Mouse (Mus musculus): ENCODE data around the gene Itgb3.

The Itgb3 gene

DNA sequence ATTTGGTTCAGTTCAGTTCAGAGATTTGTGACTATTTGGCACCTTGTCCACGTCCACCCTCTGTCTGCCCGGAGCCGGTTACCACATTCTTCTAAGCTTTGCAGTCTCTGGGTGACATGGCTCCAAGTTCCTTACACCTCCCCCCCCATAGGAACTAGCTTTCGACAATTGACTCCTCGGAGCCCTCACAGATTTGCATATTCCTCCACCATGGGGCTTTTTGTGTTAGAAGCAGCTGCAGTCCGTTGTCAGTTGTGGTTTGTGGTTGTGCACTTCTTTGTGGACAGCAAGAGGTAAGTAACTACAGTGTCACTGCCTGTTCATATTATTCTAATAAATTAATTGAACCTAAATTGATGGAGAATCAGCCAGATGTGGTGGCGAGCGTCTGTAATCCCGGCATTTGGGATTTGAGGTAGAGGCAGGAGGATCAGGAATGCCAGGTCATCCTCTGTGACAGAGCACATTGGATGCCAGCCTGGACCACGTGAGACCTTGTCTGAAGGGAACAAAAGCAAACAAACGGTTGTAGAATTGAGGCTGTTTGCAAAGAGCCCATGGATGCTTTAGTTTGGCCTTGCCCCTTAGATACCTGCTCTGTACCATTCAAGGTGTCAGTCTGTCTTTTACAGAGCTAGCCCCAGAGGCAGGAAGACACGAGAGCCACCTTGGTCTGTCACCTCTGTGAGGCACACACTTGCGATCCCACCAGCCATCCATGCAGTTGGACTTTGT, 25.0 kb upstream of the Itgb3 start:
- no peak for DNase-seq (ENCODE audit: low spot score)

DNA sequence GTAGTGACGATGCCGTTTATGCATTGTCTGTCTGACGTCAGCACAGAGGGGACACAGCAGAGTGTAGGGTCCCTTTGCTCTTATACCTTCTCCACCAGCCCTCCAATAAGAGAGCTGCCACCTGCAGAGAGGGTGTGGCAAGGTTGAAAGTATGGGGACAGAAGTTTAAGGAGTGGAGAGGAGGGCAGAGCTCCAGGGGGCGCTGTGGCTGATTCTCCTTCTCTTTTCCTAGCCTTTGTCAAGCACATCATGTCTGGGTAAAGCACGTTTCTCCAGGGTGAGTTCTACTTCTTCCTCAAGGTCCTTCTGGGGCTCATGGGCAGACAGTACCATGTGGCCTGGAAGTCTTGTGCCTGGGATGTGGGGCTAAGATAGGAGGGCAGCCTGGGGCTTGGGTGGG, 22.3 kb upstream of the Itgb3 start:
- DNase-seq (ENCODE audit: low spot score) = no peak

DNA sequence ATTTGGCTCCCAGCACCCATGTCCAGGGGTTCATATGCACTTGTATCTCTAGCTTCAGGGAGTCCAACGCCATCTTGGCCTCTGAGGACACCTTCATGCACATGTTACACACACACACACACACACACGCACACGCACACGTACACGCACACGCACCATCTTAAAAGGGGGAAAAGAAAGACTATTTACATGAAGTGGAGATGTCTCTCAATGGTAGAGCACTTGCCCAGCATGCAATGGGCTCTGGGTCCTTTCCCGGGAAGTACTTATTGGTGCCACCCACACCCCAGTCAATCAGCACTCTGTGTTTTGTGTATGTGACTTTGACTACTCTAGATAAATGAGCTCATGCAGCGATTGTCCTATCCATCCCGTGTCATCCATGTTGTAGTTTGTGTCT, 19.9 kb upstream of the Itgb3 start:
- no peak for DNase-seq (ENCODE audit: low spot score)

DNA sequence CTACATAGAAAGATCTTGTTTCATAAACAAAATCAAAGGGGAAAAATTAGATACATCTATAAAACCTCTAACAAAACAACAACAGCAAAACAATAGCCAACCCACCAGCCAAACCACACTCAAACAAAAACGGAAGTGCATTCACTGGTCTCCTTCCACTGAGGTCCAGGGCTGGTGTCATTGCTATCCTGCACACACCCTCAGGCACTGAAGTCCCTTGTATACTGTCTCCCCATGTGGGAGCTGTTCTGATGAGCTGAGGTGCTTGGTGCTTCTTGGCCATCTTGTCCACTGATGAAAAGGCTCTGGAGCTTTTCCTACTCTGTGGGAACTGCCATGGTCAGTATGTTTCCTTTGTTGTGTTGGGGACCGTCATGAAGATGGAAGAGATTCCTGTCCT, 19.3 kb upstream of the Itgb3 start:
- no peak for DNase-seq (ENCODE audit: low spot score)

DNA sequence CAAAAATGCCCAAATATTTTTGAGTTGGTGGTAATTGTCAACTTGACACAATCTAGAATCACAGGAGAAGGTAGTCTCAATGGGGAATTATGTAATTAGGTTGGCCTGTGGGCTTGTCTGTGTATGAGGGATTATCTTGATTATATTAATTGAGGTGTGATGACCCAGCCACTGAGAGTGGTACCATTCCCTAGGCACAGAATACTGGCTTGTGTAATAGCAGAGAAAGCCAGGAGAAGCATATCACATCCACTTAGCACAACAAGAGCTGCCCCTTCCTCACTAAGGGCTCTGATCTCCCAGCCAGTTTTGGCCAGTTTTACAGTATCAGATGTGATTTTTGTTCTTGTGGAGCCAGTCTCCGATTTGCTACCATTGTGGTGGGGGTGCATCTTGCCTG, 18.2 kb upstream of the Itgb3 start:
- DNase-seq (ENCODE audit: low spot score) = no peak

DNA sequence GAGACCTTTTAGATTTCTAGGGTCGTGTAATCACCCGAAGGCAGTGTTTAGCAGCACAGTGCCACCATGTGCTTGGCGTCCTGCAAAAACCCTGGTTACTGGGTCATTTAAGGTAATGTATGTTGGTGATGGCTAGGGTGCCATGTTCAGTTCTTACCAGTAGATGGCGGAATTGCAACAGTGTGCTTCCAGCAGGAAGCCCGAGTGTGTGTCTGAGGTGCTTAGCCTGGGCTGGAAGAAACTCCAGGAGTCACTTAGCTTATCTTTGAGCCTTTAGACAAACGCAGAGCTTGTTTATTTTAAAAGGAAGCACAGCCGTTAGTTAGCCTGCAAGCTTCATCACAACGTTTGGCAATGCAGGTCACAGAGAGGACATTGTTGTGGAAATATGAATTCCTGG, 17.7 kb upstream of the Itgb3 start:
- DNase-seq (ENCODE audit: low spot score) = peak; percentile 95

DNA sequence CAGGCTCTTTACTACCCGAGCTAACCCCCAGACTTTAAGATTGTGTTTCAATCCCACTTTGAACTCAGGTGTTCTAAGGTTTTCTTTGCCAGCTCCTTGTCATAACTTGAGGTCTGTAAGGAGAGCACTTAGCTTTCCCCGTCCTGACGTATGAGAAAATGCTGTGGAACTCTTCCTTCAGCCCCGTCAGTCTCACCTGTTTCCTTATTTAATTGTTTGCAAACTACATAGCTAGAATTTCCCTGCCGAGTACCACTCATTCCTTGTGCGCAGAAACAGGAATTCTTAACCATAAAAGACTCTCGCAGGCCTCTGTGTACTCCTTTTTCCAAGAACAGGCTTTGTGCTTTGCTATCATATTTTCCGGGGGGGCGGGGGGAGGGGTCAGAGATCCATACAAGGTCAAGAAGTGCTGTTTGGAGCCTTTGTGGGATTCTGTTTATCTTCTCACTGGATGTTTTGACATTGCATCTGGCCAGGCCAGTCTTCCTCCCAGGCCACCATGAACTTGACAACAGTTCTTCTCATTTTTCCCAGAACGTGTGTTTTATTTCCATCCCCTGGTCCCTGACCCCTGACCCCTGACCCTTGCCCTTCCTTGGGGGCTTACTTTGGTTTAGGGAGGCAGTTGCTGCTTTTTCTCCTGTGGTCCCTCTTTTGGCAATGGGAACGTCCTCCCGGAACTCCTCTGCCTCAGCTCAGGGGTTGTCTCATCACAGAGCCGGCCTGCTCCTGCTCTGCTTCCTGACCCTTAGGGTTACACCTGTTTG, 15.5 kb upstream of the Itgb3 start:
- no peak for DNase-seq (ENCODE audit: low spot score)

DNA sequence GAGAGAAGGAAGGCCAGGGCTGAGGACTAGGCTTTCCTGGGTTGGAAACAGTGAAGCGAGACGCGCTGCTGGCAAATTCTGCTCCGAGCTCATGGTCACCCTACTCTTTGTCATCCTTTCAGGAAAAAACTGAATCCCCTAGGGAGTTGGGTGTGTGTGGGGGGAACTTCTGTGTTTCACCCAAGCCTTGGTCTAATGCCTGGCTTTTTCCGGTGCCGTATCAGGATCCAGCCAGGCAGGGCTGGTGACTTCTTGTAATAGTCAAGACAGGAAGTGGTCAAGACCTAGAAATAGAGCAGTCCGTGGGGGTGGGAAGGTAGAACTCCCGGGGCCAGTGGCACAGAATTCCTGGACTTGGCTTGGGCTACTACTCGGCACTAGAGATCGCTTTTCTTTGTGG, 11.4 kb upstream of the Itgb3 start:
- DNase-seq (ENCODE audit: low spot score) = no peak

DNA sequence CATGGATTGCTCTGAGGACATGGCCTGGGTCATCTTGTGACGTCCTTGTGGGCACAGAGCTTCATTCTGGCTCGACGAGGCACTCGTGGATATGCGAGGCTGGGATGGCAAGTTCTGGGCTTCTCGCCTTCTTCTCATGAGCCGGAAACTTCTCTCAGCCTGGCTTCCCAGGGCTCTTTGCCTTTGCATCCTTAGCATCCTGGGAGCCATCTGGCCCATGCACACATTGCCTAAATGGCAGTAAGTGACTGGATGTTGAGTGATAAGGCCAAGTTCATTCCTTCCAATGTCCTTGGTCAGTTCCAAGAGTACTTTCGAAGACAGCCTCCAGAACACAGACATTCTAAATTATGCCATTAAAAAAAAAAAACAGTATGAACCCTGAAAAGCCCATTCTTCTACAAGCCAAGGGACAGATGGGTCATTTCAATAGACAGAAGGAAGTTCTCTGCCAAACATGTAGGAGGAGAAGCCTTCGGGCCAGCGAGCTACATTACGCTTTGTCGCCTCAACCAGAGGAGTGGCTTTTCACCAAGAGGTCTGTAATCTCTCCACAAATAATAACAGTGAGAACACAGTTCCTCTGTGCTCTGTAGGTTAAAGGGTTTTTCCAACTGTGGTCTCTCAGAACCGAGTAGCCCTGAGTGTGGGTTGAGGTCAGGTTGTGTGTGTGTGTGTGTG, 8.4 kb upstream of the Itgb3 start:
- no peak for DNase-seq (ENCODE audit: low spot score)

DNA sequence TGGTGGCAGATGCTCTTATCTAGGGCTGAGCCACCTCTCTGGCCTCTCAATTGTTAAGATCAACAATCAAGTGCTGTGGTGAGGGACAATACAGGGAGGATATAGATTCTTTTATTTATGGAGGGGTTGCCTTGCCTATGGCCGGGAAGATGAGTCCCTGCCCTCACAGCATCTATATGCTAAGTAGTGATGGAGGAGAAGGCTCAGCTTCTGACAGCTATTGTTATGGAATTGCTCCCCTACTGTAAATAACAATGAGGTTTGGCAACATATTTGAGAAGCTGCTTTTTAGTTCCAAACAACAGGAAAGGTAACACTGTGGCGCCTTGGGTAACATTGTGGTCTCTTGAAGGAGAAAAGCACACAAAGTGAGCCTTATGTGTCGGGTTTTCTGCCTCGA, 7.1 kb upstream of the Itgb3 start:
- no peak for DNase-seq (ENCODE audit: low spot score)

DNA sequence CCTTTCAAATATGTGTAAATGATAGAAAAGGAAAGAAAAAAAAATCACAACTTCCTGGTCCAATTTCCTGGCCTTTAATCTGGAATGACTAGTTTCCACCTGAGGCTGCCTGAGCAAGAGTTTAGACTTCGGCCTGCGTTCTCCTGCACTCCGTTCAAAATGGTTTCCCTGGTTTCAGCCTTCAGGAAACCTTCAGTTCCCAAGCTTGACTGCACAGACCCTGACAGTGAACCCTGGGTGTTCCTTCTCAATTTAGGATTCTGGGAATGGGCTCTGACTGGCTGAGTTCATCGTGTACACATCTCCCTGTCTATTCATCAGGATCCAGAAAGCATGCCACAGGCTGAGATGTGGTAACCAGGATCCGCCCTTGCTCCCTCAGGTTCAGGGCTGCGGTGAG, 3.6 kb upstream of the Itgb3 start:
- no peak for DNase-seq (ENCODE audit: low spot score)

DNA sequence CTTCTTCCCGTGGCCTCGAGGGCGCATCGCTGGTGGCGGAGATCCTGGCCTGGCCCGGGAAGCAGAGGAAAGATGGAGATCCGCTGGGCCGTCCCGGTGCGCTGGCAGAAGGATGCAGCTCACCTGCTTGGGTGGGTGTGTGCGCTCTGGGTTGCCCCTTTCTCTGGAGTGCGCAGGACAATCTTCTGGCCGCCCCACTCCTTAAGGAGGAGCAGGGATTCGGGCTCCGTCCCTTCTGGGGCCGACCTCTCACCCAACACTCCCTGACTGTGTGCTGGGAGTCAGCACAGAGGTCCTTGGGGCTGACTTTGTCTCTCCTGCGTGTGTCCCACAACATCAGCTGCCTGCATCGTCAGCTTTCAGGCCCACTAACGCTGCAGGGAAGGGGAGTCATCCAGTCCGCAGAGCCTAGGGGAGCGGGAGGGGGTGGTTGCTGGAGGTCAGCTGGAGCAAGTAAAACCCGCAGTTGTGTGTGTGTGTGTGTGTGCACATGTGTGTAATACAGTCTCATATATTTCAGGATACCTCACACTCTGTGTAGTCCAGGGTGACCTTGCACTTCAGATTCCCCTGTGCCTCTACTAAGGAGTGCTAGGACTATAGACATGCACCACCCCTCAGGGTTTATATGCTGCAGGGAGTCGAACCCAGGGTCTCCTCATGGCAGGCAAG, 585 bp downstream of the Itgb3 start:
- DNase-seq (ENCODE audit: low spot score) = no peak

DNA sequence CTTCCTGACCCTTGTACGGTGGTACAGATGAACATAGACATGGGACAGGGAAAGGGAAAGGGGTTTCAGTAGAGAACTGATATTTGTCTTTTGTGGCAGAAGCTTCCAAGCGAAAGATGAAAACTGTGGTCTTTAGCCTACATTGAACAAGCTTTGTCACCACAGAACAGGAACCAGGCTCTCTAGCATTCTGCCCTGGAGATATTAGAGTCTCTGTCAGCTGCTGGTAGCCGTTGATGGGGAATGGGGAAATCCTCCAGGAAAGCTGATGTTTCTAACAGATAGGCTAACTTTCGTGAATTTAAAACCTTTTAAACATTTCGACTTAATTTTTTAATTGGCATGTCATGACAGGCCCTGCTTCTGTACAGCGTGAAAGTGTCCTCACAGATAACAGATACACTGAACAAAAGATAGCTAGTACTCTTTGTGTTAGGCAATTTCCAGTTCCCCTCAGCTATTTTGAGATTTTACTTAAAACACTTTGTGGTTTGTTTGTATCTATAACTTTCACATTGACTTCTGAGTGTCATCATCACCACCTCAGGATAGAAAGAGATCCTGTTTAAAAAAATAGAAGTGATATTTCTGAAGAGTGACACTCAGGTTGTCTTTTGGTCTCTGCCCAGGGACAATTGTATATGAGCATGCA, 1.4 kb downstream of the Itgb3 start:
- no peak for DNase-seq (ENCODE audit: low spot score)

DNA sequence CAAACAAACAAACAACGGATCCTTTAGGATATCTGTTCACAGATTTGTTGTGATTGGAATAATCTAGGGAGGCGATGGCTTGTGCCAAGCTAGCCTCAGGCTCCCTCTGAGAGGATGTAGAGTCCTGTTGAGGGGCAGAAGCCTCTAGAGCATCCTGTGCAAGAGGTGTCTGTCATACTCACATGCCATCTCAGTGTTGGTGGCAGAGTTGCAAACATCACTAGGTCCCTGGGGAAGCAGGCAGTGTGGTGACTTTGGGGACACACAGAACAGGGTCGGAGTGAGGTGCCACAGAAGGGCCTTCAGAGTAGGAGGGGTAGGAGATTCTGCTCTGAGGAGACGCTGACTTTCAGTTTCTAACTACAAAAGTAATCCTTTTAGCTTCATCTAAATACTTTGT, 1.9 kb downstream of the Itgb3 start:
- no peak for DNase-seq (ENCODE audit: low spot score)

DNA sequence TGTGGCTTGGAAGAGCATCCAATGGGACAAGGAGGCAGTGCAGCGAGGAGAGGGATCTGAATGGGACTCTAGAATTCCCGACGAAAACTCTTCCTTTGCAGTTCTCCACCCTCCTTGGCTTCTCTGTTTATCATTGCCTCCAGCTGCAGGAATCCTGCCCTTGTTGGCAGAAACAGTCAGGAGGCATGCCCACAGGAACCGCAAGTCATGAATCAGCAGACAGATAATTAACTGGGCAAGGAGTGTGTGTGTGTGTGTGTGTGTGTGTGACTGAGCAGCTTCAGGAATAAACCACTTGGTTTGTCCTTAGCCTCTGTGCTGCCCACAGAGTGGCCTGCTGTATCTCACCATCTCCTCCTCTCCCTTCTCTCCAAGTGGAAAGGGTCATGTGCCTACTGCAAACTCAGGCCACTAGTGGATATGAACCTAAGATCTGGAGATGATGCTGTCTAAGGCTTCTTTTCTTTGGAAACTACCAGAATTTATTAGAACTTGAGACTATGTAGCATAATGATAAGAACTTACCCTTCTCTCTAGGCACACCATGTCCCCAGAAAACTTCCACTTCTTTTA, 3.9 kb downstream of the Itgb3 start:
- no peak for DNase-seq (ENCODE audit: low spot score)

DNA sequence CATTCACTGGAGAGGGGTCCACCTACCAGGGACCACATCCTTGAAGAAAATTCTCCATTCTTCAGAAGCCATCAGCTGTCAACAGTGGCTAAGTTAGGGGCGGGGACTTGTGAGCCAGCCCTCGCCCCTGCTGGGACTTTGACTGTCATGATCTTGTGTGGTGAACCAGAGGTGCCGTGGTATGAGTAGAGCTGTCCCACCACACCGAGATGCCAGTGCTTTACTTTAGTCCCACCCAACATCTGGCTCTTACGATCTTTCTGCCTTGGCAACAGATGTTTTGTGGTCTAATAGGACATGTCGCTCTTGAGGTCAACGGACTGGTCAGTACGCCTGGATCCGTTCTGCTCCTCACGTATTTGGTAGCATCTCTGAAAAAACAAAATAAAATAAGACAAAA, 5.8 kb downstream of the Itgb3 start:
- DNase-seq (ENCODE audit: low spot score) = no peak

DNA sequence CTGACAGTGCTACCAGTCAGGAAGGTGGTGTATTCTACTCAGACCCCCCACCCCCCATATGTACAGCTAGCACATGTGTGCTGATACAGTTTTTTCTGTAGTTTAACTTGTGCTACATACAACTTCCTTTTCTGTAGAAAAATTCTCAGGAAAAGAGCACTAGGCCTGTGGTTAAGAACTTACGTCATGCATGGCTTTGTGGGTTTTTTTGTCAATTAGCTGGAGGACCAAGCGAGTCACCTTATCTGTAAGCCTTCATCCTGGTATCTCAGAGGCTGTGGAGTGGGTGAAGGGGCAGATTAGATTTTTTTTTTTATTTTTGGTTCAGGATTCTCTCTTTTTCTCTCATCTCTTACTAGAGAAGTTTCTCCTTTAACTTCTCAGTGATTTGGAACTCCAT, 6.3 kb downstream of the Itgb3 start:
- no peak for DNase-seq (ENCODE audit: low spot score)

DNA sequence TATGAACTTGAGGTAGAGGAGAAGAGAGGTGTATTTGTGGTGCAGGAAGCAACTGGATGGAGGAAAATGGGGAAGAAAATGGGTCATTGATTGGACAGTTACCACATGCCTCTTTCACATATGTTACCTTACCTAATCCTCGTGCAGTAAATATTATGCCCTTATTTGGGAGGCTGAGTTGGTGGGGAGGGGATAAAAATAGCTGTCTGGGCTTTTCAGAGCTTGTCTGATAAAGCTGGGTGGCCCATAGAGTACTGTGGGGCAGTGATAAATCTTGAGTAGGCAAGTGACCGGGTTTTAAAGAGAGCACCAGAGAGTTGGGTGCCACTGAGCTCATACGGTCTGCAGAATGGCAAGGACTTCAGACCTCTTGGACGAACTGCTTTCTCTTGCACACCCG, 8.4 kb downstream of the Itgb3 start:
- DNase-seq (ENCODE audit: low spot score) = no peak

DNA sequence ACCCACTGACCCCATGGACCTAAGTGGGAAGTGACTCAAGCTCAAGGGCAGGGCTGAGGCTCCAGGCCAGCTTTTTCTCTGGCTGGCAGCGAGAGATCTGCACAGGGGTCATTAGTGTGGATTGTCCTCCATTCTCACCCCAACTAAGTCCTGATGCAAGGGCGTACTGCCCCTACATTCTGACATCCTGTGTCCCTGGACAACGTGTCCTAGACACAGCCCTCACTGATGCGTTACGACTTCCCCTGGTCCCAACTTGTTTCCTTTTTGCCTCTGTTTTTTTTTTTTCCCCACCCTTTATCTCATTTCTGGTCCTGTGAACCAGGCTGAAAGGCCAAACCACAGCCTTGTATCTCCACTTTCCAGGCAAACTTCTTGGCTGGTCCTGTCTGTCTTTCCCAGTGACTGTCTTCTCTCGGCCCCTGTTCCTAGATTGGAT, 10.9 kb downstream of the Itgb3 start:
- no peak for DNase-seq (ENCODE audit: low spot score)

DNA sequence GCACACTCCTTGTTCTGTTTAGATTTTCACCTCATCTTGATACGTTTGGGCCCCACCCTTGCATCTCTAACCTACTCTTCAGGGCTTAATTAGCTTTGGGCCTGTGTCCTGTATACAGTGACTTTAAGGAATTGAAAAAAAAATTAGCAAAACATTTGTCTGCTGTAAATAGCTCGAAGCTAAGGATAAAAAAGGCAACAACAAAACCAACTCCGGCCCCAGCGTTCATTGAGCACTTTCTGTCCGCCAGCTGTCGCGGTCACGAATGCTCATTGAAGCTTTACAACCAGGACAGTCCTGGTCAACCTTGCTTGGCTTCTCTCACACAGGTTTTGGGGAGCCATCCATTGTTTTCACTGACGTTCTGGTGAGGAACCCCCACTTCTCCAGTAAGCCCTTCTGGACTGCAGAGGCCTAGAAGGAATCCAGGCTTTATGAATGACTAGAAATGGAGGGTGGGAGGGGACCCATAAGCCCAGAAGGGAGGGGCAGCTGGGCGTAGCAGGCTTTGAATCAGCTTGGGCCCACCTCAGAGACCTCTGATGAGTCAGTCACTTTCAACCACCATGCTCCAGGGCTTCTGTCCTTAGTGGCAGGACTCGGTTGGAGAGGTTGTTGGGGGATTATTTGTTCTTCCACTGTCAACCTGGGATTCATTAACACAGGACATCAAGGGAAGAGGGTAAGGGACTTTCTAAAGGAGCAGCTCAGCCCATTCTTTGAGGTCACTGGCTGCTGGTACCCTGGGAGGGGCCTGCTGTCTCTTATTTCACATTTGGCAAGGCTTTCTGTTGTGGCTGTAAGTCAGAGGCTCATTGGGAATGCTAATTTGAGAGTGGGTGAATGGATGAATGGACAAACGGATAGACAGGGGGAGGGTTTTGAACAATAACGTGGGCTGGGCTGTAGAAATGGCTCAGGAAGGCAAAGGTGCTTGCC, 11.6 kb downstream of the Itgb3 start:
- DNase-seq (ENCODE audit: low spot score) = peak; percentile 58
